Mouse (Mus musculus) stomach, postnatal 0 days (tissue): Measurements from ENCODE around the gene Glp1r. TPM values are rescaled to one million over a fixed set of nuclear protein-coding genes. Genes with fewer than 3 reads are reported as not detected.

Experiments used
- ATAC-seq: fragments of 200-750 bp; cut with Nextera tagmentation; 2 replicates; pipeline ENCODE4 v1.8.0; 2017; ENCODE audit not compliant: low FRiP score, low TSS enrichment
- DNase-seq: peaks from one replicate; pipeline ENCODE4 v3.0.0-alpha.2; 2016; ENCODE audit warnings: low spot score
- H3K27ac ChIP-seq: fragments of 300-500 bp; sonication (generic); replicated peaks from 2 replicates; pipeline ENCODE4 v1.5.1; 2014; ENCODE audit warnings: mild to moderate bottlenecking, control low read depth
- H3K27me3 ChIP-seq: fragments of 300-500 bp; sonication (generic); 2 replicates; pipeline ENCODE4 v1.6.1; 2014; ENCODE audit warnings: low read length; ENCODE audit not compliant: control insufficient read depth, insufficient read depth
- H3K36me3 ChIP-seq: fragments of 300-500 bp; sonication (generic); 2 replicates; pipeline ENCODE4 v1.6.1; 2014; ENCODE audit warnings: low read length, mixed read lengths; ENCODE audit not compliant: control insufficient read depth, insufficient read depth
- H3K4me1 ChIP-seq: fragments of 300-500 bp; sonication (generic); replicated peaks from 2 replicates; pipeline ENCODE4 v1.6.1; 2014; ENCODE audit warnings: antibody characterized with exemption; ENCODE audit not compliant: control insufficient read depth, insufficient read depth
- H3K4me2 ChIP-seq: fragments of 300-500 bp; sonication (generic); replicated peaks from 2 replicates; pipeline ENCODE4 v1.6.1; 2014; ENCODE audit warnings: low read depth, mild to moderate bottlenecking, control low read depth, moderate library complexity
- H3K4me3 ChIP-seq: fragments of 300-500 bp; sonication (generic); 2 replicates; pipeline ENCODE4 v1.5.1; 2014; ENCODE audit warnings: low read depth, low read length, control low read depth
- H3K9ac ChIP-seq: fragments of 300-500 bp; sonication (generic); 2 replicates; pipeline ENCODE4 v1.6.1; 2014; ENCODE audit warnings: mild to moderate bottlenecking, low read length, control low read depth, mixed read lengths
- H3K9me3 ChIP-seq: fragments of 300-500 bp; sonication (generic); 2 replicates; pipeline ENCODE4 v1.6.1; 2016; ENCODE audit warnings: low read length; ENCODE audit not compliant: control insufficient read depth
- CTCF ChIP-seq: IDR thresholded peaks from 2 replicates; pipeline ENCODE4 v1.5.1; 2016; ENCODE audit warnings: antibody characterized with exemption, low read depth, mild to moderate bottlenecking, moderate library complexity
- EP300 ChIP-seq: optimal IDR thresholded peaks from 2 replicates; pipeline ENCODE3; 2016; ENCODE audit warnings: antibody characterized with exemption
- WGBS: fragments of 180-500 bp; shearing (Covaris S2); extraction: QIAGEN DNeasy Blood & Tissue Kit; methylation state at CpG from one replicate; pipeline ENCODE4 v1.1.7; 2014; 5-methylcytosine and 5-hydroxymethylcytosine counted together
- microRNA-seq: library from miRNA; unstranded; fragments of <30 nt; microRNA quantifications from one replicate; pipeline ENCODE4, GENCODE M21; 2016
- polyA plus RNA-seq: library from polyadenylated mRNA; unstranded; fragments of >200 nt; fragmentation: Nextera tagmentation; extraction: Ambion mirVana; gene quantifications from 2 replicates; pipeline ENCODE4 v1.2.1, GENCODE M21; 2015

Glp1r gene
- polyA plus RNA-seq, 1 experiment from 2014 or later: 0.18 TPM

DNA sequence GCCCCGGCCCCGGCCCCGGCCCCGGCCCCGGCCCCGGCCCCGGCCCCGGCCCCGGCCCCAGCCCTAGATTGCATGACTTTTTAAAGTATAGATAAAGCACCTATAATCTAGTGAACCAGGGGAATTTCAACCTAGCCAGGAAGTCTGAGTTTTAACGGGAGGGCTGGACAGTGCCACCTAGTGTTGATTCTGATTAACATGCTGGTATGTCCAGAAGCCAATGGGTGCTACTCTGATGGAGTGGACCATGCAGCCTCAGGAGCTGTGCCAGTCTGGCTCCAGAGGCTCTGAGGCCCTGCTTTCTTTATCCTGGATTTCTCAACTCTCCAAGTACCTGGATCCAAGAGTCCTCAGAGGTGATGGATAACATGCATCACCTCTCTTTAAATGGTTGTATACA lies 88.6 kb downstream of the Glp1r start:
- Histone ChIP-seq H3K4me1 (no peaks in the 10 kb centered on the region), H3K27me3 (no peaks in the 10 kb centered on the region), H3K36me3 (no peaks in the 10 kb centered on the region), H3K4me3 (no peak overlapping the region), H3K9ac (no peak overlapping the region), H3K9me3 (no peaks in the 10 kb centered on the region), H3K4me2 (no peak overlapping the region), H3K27ac (no peak overlapping the region)
- WGBS: 63% methylated on average over 10 of the region's 10 CpGs
- ATAC-seq: no peak
- TF ChIP-seq CTCF: peak; percentile 77
- TF ChIP-seq EP300: no peak
- peak; percentile 24 for DNase-seq

Small RNA genes lying within 50 kb of the gene (microRNA-seq; reads per million reads assigned to microRNA genes)
- gene Gm24026: not detected

Other genes starting within 250 kb of the Glp1r start
- gene Umodl1, start 52.8 kb downstream of the Glp1r start, polyA plus RNA-seq: not detected in 2 replicates
- 11.1 and 13.2 TPM in 2 replicates for gene Abcg1, start 155.9 kb downstream of the Glp1r start, polyA plus RNA-seq
- 8.3 and 10.5 TPM in 2 replicates for gene Tff3, start 227.8 kb downstream of the Glp1r start, polyA plus RNA-seq
- 866 and 948 TPM in 2 replicates for gene Tff2, start 242.5 kb downstream of the Glp1r start, polyA plus RNA-seq